Mouse (Mus musculus): ENCODE measurements around the gene Dcaf10. TPM values are rescaled to one million over a fixed set of nuclear protein-coding genes. Genes with fewer than 3 reads are reported as not detected.
"Not testable (repeated sequence)": the region's sequence is repeated elsewhere in the genome, so short reads cannot be mapped to it uniquely, and the experiment has no call there.

Dcaf10 gene
- 10 to 100 TPM; 18.1 to 19.0 TPM for total RNA-seq (2021)
- long read RNA-seq, experiment 1, full-length matches to known transcripts: 15 of 20 reads
- long read RNA-seq, experiment 1, partial matches to known transcripts: 0 of 20 reads
- long read RNA-seq, experiment 1, other reads (novel, unspliced or antisense): 5 of 20 reads
- long read RNA-seq, experiment 2, full-length matches to known transcripts: 10 of 13 reads
- long read RNA-seq, experiment 2, partial matches to known transcripts: 0 of 13 reads
- long read RNA-seq, experiment 2, other reads (novel, unspliced or antisense): 3 of 13 reads

DNA sequence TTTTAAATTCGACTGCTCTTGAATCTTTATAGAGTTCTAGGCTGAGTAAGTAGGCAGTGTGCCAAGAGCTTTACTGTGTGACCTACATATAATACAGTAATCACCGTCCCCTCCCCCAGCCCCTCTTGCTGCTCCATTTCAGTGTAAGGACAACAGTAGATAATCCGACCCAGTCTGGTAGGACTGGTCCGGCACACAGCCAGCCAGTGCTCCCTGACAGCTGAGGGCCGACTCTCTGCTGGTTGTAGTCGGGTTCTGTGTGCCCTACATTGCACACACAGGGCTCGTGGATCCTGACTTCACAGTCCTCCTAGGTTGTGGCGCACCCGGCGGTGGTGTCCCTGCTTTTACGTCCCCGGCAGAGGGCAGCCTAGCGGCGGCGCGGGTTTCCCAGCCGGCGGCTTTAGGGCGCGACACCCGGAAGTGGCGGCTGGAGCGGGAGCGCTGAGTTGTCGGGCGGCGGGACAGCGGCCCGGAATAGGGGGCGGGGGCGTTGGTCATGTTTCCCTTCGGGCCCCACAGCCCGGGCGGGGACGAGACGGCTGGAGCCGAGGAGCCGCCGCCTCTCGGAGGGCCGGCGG lies at the start of gene Dcaf10:
Dcaf10 (plus strand) TSS at position 433 of the 581 bp plus-strand sequence.
- intact Hi-C loops (cut with DNase I): loop anchor here (2.0 to 5.0 kb wide), 3 partner anchors 21 to 191 kb away; partner anchors contain the start of genes Shb and Slc25a51
- peak; percentile 96 to 98 for DNase-seq

DNA sequence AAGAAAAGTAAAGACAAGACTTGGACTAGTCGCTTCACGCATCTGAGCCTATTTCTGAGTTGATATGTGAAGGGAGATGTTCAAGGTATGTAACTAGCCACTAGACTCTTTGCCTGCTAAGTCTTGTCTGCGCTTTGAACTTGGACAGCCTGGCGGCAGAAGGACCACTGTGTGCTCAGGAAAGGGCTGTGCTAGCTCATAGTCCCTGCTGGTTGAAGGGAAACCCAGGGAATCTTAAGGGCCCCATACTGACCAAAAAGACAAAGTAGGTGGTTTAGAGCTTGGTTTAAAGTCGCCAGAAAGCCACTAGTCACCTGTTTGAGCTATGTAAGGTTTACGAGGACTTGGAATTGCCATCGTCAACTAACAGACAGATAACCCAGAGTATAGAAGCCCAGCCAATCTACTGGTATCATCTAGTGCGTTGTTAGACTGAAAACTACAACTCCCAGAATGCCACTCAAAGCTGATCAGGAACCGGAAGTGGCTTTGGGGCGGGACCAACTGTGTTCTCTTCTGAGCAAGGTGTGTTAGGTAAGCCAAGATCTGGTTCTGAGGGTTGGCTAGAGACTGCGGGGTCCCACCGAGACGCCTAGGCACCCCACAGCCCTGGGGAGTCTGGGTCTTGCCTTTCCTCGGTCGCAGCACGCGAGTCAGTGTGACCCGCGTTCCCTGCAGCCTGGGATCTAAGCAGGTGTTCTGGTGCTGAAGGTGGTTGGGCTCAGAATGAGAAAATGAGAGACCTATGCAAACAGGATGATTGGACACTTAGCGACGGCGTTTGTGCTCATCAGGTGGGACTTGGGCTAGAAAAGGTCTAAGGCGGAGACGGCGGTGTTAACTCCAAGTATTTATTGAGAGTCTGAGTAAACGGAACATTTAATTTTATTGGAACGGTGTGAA lies 45.0 kb upstream of the Dcaf10 start, which contains the start of gene Trmt10b:
Trmt10b (plus strand) TSS at position 466 of the 903 bp plus-strand sequence.
- DNase-seq: peak; percentile 59 to 75
- intact Hi-C loops (cut with DNase I): loop anchor here (1.0 kb wide), 1 partner anchor 9 kb away; no protein-coding TSS in a partner anchor

DNA sequence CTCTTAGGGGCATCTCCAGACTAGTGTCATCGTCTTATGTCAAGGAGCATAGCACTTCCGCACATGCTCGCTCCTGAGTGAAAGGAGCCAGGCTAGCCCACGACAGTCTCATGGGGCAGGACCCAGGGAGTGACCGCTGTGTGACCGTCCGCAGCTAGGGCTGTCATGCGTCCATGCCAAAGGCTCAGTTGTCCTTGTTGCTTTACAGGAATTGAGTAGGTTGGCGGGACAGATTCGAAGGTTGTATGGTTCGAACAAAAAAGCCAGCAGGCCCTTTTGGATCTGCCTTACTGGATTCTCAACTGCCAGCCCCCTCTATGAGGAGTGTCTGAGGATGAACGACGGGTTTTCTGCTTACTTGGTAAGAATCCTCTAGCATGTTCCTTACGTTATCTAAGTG lies 36.4 kb upstream of the Dcaf10 start:
- DNase-seq: no peak
- intact Hi-C loops (cut with DNase I): no loop called here

DNA sequence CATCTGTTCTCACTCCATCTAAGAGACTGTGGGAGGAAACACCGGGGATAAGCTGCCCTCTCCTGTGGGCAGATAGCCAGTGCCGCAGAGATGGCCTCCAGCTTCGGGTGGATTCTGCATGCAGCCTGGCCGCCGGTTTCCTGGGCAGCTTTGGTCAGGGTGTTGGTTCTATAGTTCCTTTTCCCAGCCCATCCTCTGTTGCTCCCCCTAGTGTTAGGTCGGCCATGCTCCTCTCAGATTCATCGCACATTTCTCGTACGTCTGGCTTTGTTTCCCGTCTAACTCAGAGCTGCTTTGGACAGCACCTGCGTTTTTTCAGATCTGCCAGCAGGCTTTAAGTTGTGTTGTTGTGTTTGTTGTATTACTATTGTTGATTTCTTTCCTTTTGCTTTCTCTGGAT lies 33.9 kb upstream of the Dcaf10 start:
- DNase-seq: peak in 1 of 2 experiments; percentile 21
- intact Hi-C loops (cut with DNase I): no loop called here

DNA sequence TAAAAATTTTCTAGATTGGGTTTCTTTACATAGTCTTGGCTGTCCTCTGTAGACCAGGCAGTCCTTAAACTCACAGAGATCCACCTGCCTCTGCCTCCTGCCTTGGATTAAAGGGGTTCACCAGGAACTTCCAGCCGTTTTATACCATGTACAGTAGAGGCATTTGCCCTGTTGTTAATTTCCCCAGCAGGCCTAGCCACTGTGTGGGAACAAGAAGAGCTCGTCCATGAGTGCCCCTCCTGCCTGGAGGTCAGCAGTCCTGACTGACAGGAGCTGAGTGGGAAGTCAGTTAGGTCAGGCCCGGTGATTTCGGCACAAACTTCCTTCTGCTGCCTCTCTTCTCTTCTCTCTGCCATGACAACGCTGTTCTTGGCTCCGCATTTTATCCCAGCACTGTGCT lies 33.3 kb upstream of the Dcaf10 start:
- intact Hi-C loops (cut with DNase I): no loop called here
- no peak for DNase-seq

DNA sequence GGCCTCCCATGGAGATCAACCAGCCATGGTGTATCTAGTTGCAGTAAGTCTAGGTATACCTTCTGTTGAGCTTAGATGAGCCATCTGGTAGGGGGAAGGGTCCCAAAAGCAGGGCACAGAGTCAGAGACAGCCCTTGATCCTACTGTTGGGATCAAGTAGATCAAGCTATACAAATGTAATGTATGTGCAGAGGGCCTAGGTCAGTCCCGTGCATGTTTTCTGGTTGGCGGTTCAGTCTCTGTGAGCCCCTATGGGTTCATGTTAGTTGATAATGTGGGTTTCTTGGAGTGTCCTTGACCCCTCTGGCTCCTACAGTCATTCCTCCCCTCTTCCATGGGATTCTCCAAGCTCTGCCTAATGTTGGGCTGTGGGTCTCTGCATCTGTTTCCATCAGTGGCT lies 30.8 kb upstream of the Dcaf10 start:
- intact Hi-C loops (cut with DNase I): no loop called here

DNA sequence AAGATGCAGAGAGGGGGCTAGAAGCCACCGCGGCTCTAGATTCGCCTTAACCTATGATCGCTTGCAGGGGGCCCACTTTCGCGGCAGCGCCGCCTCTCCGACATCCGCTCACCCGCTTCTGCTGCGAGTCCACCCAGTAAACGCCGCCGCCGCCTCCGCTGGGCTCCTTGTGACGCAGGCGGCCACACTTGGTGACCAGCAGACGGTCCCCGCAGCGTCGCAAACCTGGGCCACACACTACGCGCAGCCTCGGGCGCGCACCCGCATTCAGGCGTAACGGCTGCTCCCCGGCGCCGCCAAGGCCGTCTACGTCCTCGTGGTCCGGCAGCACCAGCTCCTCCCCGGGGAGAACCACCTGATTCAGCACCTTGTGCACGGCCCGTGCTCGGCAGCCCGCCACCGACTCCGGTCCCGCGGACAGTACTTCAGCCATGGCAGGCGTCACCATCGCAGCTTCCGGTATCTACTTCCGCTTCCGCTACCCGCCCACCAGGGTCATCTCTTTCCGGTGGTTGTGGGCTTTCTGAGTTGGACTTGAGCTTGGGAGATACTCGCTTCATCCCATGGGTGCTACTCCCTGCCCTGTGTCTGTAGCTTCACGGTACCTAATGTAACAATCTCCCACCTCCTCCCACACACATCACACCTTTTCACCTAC lies 21.6 kb upstream of the Dcaf10 start:
- DNase-seq: peak; percentile 81 to 87
- intact Hi-C loops (cut with DNase I): loop anchor here (2.0 kb wide), 1 partner anchor 21 kb away; no protein-coding TSS in a partner anchor

More for the DNA sequence above, 30.8 kb upstream of the Dcaf10 start:
- DNase-seq: no peak

DNA sequence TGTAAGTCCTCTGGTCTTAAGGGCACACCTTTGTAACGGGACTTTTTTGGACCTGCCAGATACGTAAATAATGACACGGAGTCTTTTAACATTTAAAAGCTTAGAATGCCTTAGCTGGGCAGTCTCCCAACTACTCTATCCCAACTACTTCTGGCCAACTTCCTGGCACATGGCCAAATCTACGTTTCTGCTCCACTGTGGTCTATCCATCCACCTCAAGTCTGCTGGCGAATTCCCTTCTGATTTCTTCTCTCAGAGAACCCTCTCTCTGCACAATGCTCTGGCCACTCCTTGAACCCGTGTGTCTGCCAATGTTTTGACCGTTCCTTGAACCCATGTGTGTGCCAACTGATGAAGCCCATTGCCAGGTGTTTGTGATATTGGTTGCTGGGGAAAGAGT lies 10.8 kb upstream of the Dcaf10 start:
- no peak for DNase-seq
- intact Hi-C loops (cut with DNase I): no loop called here

DNA sequence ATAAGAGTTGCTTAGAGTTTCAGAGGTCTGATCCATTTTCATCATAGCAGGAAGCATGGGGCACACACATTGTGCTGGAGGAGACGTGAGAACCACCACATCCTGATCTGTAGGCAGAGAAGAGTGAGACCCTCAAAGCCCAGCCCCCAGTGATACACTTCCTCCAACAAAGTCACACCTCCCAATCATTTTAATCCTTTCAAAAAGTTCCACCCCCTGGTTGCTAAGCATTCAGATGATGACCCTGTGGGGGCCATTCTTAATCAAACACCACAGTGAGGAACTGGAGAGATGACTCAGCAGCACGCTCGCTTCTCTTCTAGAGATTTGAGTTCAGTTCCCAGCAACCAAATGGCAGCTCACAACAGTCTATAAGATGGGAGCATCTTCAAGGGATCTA lies 9.4 kb upstream of the Dcaf10 start:
- DNase-seq: no peak
- intact Hi-C loops (cut with DNase I): no loop called here

DNA sequence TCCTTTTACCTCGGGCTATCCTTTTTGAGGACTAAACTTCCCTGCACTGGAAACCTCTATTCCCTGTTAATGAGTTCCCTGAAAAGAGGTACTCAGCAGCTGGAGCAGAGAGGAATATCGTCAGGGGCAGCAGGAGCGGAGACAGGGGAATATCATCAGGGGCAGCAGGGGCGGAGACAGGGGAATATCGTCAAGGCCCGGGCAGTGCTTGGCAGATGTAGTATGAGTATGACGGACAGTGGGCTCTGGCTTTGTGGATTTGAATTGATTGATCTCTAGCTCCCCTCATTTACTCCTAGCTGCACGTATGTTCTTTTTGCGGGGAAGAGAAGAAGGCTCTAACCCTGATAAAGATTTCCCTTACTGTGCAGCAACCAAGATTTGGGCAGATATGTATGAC lies 675 bp upstream of the Dcaf10 start:
- no peak for DNase-seq
- intact Hi-C loops (cut with DNase I): loop anchor here (2.0 to 5.0 kb wide), 3 partner anchors 20 to 191 kb away; partner anchors contain the start of genes Shb and Slc25a51

DNA sequence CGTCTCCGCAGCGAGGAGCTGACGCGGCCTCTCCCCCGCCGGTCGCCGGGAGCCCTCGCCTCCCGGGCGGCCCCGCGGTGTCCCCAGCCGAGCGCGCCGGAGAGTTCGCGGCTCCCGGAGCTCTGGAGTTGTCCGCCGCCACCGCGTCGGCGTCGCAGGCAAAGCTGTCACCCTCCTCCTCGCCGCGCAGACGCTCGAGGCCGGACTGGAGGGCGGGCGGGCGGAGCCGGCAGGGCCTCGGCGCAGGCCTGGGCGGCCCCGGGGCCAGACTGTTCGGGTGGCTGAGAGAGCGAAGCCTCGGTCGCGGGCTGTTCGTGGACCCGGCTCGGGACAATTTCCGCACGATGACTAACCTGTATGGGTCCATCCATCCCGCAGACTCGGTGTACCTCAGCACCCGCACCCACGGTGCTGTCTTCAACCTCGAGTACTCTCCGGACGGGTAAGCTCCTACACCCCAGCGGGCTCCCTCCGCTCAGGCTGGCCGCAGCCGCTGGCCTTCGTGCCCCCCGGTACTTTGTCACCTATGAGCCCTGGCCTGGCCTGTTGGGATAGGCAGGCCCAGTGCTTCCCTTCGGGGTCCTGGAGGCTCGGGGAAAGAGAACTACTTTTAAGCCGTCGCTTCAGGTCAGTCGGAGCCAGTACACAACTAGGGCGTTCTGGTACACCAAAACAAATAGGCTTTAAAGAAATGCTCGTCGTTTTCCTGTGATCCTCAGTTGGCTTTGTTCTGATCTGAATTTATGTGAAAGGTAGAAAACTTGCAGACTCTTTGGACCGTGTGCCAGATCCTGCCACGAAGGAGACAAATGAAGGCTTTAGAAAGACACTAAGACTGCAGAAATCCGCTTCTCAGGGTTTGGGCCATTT lies 620 bp downstream of the Dcaf10 start, which contains the start of gene Exosc3:
Exosc3 (minus strand) TSS at position 447 of the 870 bp plus-strand sequence.
- intact Hi-C loops (cut with DNase I): loop anchor here (5.0 kb wide), 2 partner anchors 65 to 190 kb away; partner anchors contain the start of genes Shb and Slc25a51
- DNase-seq: peak in 1 of 2 experiments; percentile 64

DNA sequence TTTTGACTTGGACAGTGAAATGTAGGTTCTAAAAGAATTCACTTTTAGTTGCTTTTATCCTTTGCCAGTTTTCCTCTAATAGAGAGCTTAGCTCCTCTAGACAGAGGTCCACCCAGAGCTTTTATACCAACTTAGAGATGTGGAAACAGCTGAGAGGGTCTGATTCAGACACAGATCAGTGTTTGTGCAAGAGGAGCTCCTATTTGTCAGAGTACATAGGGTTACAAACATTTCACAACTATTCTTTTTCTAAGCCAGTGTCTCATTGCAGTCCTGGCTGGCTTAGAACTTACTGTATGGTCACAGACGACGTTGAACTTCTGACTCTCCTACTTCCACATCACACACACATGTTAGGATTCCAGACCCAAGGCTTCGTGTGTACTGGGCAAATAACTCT lies 14.8 kb downstream of the Dcaf10 start:
- intact Hi-C loops (cut with DNase I): no loop called here
- no peak for DNase-seq

DNA sequence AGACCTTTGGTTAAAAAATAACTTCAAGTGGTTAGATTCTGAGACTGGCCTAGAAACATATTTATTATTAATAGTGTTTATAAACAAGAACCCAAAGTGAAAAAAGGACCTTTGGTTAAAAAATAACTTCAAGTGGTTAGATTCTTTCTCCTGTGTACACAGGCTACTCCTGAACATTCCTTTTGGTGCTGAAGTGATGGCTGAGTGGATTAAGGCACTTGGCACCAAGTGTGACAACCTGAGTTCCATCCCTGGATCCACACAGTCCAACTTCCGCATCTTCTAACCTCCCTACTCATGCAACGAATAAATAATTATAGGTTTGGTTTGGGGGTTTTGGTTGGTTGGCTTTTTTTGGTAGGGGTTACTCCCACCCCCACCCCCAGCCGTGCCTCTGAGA lies 29.4 kb downstream of the Dcaf10 start:
- DNase-seq: no peak
- intact Hi-C loops (cut with DNase I): no loop called here

DNA sequence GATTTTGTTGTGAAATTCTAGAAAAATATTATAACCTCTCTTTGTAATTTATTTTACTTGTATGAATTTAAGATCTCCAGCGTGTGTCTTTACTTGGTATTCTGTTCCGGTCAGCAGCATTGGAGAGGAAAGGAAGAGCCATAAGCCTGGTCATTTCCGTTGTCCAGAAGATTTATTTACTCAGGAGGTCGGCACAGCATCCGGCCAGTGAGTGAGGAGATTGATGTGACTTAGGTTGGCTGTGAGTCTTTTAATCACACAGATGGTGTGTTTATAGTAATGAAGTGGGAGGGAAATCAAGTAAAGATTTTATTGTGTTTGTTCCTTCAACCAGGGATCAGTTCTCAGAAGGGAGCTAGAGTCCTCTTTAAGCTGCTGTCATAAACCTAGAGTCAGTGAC lies 33.0 kb downstream of the Dcaf10 start:
- DNase-seq: no peak
- intact Hi-C loops (cut with DNase I): no loop called here

DNA sequence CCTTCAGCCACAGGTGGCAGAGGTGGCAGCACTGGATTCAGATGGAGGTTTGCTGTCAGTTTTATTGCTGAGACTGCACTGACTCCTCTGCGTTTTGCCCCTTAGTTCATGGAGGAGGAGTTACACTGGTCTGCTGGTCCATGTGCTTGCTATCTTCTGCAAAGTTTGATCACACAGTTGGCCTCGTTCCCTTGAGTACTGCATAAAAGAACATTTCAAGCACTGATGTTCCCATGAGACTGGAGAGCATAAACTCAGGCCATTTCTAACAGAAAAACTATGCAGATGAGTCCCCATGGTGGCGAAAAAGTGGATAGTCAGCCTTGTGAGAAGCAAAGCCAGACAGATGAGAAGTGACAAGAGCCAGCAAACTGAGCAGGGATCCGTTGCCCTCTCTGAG lies 34.7 kb downstream of the Dcaf10 start:
- intact Hi-C loops (cut with DNase I): no loop called here
- peak in 1 of 2 experiments; percentile 15 for DNase-seq

DNA sequence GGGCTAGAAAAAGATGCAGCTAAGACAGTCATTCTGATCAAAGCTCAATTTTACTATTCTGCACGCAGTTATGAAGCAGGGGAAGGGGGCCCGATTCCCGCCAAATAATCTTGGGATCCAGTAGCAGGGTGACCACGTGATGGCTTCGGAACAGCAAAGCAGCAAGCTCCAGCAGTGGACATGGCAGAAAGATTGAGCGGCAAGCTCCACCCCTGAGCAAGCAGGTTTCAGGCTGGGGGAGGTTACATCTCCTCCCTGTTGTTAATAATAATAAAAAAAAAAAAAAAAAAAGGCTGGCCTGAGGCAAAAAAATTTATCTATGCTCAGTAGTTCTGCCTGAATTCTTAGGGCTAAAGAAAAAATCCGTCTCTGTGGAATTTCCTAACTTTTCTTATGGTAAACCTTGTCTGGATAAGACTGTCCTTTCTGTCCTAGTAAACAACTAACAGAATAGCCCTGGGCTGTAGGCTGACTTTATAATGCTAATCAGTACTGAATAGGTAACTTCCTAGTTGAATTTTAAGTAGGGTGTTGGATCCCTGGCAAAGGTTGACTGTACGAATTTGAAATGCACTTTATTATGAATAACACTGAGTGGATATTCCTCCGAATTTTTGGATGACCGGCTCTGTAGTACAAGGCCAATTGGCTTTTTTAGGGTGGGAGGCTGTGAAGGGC lies 39.1 kb downstream of the Dcaf10 start:
- intact Hi-C loops (cut with DNase I); DNase-seq: not testable (repeated sequence)

DNA sequence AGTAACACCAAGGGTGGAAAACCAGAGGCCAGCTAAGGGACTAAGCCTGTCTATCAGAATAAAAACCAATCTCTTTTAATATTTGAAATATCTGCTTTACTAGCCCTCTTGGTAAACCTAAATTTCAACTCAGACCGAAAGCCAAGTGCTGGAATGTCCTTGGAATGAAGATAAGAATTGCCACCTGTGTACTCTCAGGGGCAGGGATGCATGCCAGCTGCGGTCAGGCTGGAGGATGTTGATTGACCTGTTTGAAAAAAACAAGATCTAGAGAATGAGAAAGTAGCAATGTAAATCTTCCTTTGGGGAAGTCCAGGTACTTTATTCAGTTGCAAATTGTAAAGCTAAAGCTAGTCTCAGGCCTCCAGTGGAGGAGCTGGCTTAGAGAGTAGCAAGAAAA lies 40.2 kb downstream of the Dcaf10 start:
- DNase-seq; intact Hi-C loops (cut with DNase I): not testable (repeated sequence)

DNA sequence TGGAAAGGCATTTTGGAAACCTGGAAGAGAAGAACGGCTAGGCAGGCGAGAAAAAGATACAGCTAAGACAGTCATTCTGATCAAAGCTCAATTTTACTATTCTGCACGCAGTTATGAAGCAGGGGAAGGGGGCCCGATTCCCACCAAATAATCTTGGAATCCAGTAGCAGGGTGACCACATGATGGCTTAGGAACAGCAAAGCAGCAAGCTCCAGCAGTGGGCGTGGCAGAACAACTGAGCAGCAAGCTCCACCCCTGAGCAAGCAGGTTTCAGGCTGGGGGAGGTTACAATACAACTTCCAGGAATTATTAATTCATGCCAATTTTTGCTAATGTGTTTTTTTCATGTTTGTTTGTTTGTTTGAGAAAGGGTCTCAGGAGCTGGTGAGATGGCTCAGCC lies 45.4 kb downstream of the Dcaf10 start:
- DNase-seq; intact Hi-C loops (cut with DNase I): not testable (repeated sequence)

DNA sequence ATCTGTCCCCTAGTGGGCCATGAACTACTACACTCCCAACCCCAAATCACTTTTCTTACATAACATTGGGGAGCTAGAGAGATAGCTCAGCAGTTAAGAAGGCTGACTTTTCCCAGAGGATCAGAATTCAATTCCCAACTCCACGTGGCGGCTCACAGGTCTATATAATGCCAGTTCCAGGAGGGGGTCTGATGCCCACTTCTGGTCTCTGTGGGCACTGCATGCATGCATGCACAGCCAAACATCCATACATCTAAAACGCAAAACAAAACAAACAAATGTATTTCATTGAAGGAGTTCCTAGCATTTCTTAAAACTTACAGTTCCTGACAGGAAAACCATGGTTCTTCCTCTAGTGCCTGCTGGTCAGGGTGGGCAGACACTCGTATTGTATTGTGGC lies 50.2 kb downstream of the Dcaf10 start:
- intact Hi-C loops (cut with DNase I): no loop called here
- no peak for DNase-seq

All from heart, postnatal 14 days (tissue).